Mouse (Mus musculus) midbrain, postnatal 0 days (tissue): ENCODE data around the gene Cd163. TPM values are rescaled to one million over a fixed set of nuclear protein-coding genes. Genes with fewer than 3 reads are reported as not detected.

Source experiments
- ATAC-seq: fragments of 200-750 bp; cut with Nextera tagmentation; 2 replicates; pipeline ENCODE4 v1.8.0; 2017; ENCODE audit warnings: moderate number of reproducible peaks, mild to moderate bottlenecking, moderate TSS enrichment, moderate library complexity; ENCODE audit not compliant: low FRiP score
- DNase-seq: peaks from one replicate; pipeline ENCODE4 v3.0.0-alpha.2; 2015; ENCODE audit warnings: low spot score
- H3K27ac ChIP-seq: fragments of 300-500 bp; sonication (generic); 2 replicates; pipeline ENCODE4 v1.5.1; 2014; ENCODE audit warnings: low read depth, mild to moderate bottlenecking, low read length, mixed read lengths
- H3K27me3 ChIP-seq: fragments of 300-500 bp; sonication (generic); 2 replicates; pipeline ENCODE4 v1.6.1; 2014; ENCODE audit warnings: low read length, control low read depth, mixed read lengths; ENCODE audit not compliant: insufficient read depth
- H3K36me3 ChIP-seq: fragments of 300-500 bp; sonication (generic); 2 replicates; pipeline ENCODE4 v1.6.1; 2014; ENCODE audit warnings: low read length, control low read depth, mixed read lengths; ENCODE audit not compliant: insufficient read depth
- H3K4me1 ChIP-seq: fragments of 300-500 bp; sonication (generic); 2 replicates; pipeline ENCODE4 v1.6.1; 2014; ENCODE audit warnings: mild to moderate bottlenecking, control low read depth, antibody characterized with exemption, low read length, mixed read lengths; ENCODE audit not compliant: insufficient read depth
- H3K4me2 ChIP-seq: fragments of 300-500 bp; sonication (generic); 2 replicates; pipeline ENCODE4 v1.6.1; 2014; ENCODE audit warnings: low read depth, mild to moderate bottlenecking, low read length, mixed read lengths; ENCODE audit not compliant: poor library complexity, severe bottlenecking
- H3K4me3 ChIP-seq: fragments of 300-500 bp; sonication (generic); 2 replicates; pipeline ENCODE4 v1.5.1; 2014; ENCODE audit warnings: low read depth, mild to moderate bottlenecking, low read length, moderate library complexity
- H3K9ac ChIP-seq: fragments of 300-500 bp; sonication (generic); replicated peaks from 2 replicates; pipeline ENCODE4 v1.6.1; 2014; ENCODE audit warnings: mild to moderate bottlenecking, low read length, moderate library complexity, mixed read lengths; ENCODE audit not compliant: poor library complexity, severe bottlenecking
- H3K9me3 ChIP-seq: fragments of 300-500 bp; sonication (generic); 2 replicates; pipeline ENCODE4 v1.6.1; 2016; ENCODE audit warnings: low read length, control low read depth
- CTCF ChIP-seq: IDR thresholded peaks from 2 replicates; pipeline ENCODE4 v1.5.1; 2016; ENCODE audit warnings: antibody characterized with exemption, mild to moderate bottlenecking
- WGBS: fragments of 180-500 bp; shearing (Covaris S2); extraction: QIAGEN DNeasy Blood & Tissue Kit; methylation state at CpG from one replicate; pipeline ENCODE4 v1.1.7; 2014; 5-methylcytosine and 5-hydroxymethylcytosine counted together
- polyA plus RNA-seq: library from polyadenylated mRNA; unstranded; fragments of >200 nt; fragmentation: Nextera tagmentation; extraction: Ambion mirVana; gene quantifications from 2 replicates; pipeline ENCODE4 v1.2.1, GENCODE M21; 2015
- total RNA-seq: library from RNA; depleted of rRNA; stranded (reverse); fragments of >200 nt; gene quantifications from 2 replicates; pipeline ENCODE4 v1.2.3, GENCODE M21; 2014; rRNA removed

The Cd163 gene
- total and polyA plus RNA-seq, 2 experiments from 2014 or later: 1.7 to 2.0 TPM

DNA sequence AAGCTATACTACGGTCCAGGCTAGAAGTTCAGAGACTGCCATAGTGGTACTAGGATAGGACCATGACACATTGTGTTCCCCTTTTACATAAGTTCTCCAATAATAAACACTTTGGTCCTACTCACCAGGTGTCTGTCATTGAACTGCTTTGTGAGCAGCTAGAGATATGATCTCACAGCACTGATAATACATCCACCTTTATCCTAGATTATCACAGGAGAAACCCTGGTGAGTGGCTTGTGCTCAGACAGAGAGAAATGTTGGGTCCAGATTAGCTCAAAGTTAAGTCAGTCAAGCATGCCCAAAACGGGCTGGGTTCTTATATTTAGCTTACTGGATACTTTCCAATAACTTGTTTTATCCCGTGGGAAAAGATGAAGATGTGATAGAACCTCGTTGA lies 70.2 kb downstream of the Cd163 start:
- H3K9ac ChIP-seq: no peak overlapping the region
- 75% methylated on average over 4 of the region's 4 CpGs for WGBS
- H3K27ac ChIP-seq: no peak overlapping the region
- ATAC-seq (no peak), DNase-seq (no peak)
- no peaks in the 10 kb centered on the region for H3K36me3 ChIP-seq
- no peaks in the 10 kb centered on the region for H3K4me1 ChIP-seq
- H3K4me3 ChIP-seq: no peak overlapping the region
- TF ChIP-seq CTCF: no peak
- no peaks in the 10 kb centered on the region for H3K27me3 ChIP-seq
- H3K9me3 ChIP-seq: no peaks in the 10 kb centered on the region
- H3K4me2 ChIP-seq: no peak overlapping the region

DNA sequence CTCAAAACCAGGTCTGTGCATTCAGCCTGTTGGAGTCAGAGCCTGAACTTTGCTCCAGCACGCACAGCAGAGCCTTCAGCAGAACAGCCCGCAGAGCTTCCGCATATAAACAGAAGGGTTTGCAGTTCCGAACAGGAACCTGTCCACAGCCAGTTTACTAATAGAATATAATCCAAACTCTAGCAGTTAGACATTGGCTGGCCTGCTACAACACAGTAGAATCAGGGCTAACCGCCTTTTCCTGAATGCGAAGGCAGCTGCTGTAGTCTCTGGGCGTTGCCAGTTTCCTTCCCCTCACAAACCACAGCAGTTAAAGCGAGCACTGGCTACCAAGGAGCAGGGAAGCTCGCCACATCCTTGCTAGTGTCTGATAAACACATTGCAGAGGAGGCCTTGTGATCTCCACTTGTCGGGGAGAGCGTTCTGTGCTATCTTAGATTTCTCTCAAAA lies 71.0 kb downstream of the Cd163 start:
- H3K9me3 ChIP-seq: no peaks in the 10 kb centered on the region
- no peak for ATAC-seq
- H3K4me2 ChIP-seq: no peak overlapping the region
- no peak for TF ChIP-seq CTCF
- no peak overlapping the region for H3K4me3 ChIP-seq
- H3K9ac ChIP-seq: no peak overlapping the region
- no peak for DNase-seq
- no peak overlapping the region for H3K27ac ChIP-seq
- H3K4me1 ChIP-seq: no peaks in the 10 kb centered on the region
- no peaks in the 10 kb centered on the region for H3K27me3 ChIP-seq
- H3K36me3 ChIP-seq: no peaks in the 10 kb centered on the region
- 84% methylated on average over 11 of the region's 11 CpGs for WGBS

DNA sequence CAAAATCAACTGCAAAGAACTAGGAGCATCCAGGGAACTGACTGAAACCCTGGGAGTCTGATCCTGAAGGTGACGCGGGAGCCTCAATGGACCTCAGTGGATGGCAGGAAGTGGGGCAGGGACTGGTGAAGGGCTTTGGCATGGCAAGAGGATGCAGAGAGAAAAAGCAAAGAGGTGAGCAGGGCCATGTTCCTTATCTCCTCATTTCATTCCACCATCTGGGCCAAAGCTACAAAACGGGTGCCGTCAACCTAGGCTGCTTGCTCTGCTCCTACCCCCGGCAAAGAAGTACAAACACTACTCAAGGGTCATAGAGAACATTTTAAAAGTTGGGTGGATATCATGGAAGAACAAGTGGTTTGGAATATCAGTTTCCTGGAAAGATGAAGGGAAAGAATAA lies 71.9 kb downstream of the Cd163 start:
- WGBS: 92% methylated on average over 5 of the region's 5 CpGs
- no peak for DNase-seq
- no peak overlapping the region for H3K9ac ChIP-seq
- H3K4me3 ChIP-seq: no peak overlapping the region
- H3K4me2 ChIP-seq: no peak overlapping the region
- no peak overlapping the region for H3K27ac ChIP-seq
- no peak for ATAC-seq
- H3K9me3 ChIP-seq: no peaks in the 10 kb centered on the region
- no peaks in the 10 kb centered on the region for H3K36me3 ChIP-seq
- no peaks in the 10 kb centered on the region for H3K27me3 ChIP-seq
- no peaks in the 10 kb centered on the region for H3K4me1 ChIP-seq
- no peak for TF ChIP-seq CTCF

DNA sequence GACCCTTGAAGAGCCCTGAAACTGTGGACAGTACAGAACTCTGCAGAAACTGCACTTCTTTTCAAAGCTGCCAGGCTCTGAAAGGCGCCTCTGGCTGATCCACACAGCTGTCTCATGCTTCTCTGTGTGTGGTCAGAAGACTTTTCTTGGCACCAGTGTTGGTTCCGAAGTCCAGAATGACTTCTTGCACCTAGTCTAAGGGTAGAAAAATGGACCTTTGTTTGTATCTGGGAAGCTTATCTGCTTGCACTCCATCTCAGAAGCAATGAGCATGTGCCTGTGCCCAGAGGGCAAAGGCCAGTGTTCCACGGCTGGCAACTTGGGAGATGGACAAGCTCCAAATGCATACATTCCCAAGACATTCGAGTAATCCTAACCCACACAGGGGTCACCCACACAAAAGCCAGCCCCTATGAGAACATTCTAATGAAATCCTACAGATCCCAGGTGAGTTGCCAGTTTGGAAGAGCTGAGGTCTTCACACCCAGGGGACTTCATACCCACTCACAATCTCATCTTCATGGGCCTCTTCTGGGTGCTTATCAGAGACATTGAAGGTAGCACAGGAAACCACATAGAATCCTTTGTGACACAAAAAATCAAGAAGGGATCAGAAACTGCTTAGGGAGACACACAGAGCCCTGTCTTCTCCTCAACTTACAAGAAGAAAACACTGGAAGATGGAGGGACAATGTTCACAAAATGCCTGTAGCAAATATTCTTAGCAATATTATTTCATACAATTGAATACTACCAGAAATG lies 73.2 kb downstream of the Cd163 start:
- Histone ChIP-seq H3K4me2 (no peak overlapping the region), H3K9me3 (no peaks in the 10 kb centered on the region), H3K4me3 (no peak overlapping the region), H3K4me1 (no peaks in the 10 kb centered on the region), H3K9ac (no peak overlapping the region), H3K27me3 (no peaks in the 10 kb centered on the region), H3K36me3 (no peaks in the 10 kb centered on the region), H3K27ac (no peak overlapping the region)
- 82% methylated on average over 4 of the region's 4 CpGs for WGBS
- ATAC-seq (no peak), DNase-seq (no peak)
- TF ChIP-seq CTCF: no peak

DNA sequence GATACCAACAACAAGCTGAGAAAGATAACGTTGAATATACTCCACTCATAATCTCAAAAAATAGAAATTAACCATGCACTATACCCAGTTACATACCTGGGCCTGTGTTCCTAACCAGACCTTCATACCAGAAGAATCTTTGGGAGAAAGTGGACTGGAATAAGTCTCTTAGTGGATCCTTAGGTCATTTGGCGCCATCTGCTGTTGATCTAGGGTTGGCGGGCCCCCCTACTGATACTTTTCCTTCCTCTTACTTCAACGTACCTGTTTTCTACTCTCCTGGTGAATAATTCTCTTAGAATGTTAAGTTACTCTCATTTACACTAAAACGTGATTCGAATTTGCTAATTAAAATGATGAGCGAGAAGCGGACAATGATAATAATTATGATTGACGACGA lies 74.9 kb downstream of the Cd163 start:
- WGBS: 35% methylated on average over 10 of the region's 10 CpGs
- H3K4me1 ChIP-seq: no peaks in the 10 kb centered on the region
- DNase-seq: peak; percentile 87
- no peak overlapping the region for H3K27ac ChIP-seq
- TF ChIP-seq CTCF: peak; percentile 84
- H3K36me3 ChIP-seq: no peaks in the 10 kb centered on the region
- H3K9ac ChIP-seq: no peak overlapping the region
- no peaks in the 10 kb centered on the region for H3K9me3 ChIP-seq
- no peak overlapping the region for H3K4me2 ChIP-seq
- no peak overlapping the region for H3K4me3 ChIP-seq
- ATAC-seq: peak; percentile 58; the same call in 1 of the 2 replicates
- H3K27me3 ChIP-seq: no peaks in the 10 kb centered on the region

Other genes with a start within 250 kb of the Cd163 start
- not detected in 2 replicates for gene Vmn2r27, start 72.8 kb upstream of the Cd163 start, total RNA-seq
- gene Vmn2r27, start 72.8 kb upstream of the Cd163 start, polyA plus RNA-seq: not detected in 2 replicates
- gene Pex5, start 110.4 kb downstream of the Cd163 start, total RNA-seq: 73.2 and 78.9 TPM in 2 replicates
- gene Pex5, start 110.4 kb downstream of the Cd163 start, polyA plus RNA-seq: 52.9 and 53.1 TPM in 2 replicates
- gene Clstn3, start 160.1 kb downstream of the Cd163 start, total RNA-seq: 315 and 318 TPM in 2 replicates
- 205 and 226 TPM in 2 replicates for gene Clstn3, start 160.1 kb downstream of the Cd163 start, polyA plus RNA-seq
- gene C1rl, start 188.5 kb downstream of the Cd163 start, total RNA-seq: 0.19 TPM in 1 of 2 replicates, not detected in the other
- 0.16 and 0.35 TPM in 2 replicates for gene C1rl, start 188.5 kb downstream of the Cd163 start, polyA plus RNA-seq
- 0.24 and 0.49 TPM in 2 replicates for gene C1ra, start 207.7 kb downstream of the Cd163 start, total RNA-seq
- 0.42 and 0.54 TPM in 2 replicates for gene C1ra, start 207.7 kb downstream of the Cd163 start, polyA plus RNA-seq
- 0.28 and 0.33 TPM in 2 replicates for gene C1s1, start 237.7 kb downstream of the Cd163 start, total RNA-seq
- 0.48 and 0.83 TPM in 2 replicates for gene C1s1, start 237.7 kb downstream of the Cd163 start, polyA plus RNA-seq